Mouse (Mus musculus): ENCODE results near the gene Klf6.

- TF ChIP-seq CTCF (IDR thresholded peaks at IDR 0.05; ENCODE audit: control insufficient read depth, insufficient read depth, insufficient replicate concordance, low read depth, low read length) (no peak), POLR2A (IDR thresholded peaks at IDR 0.05; ENCODE audit: control insufficient read depth, low read depth, low read length) (peak; percentile 98)
These were observed at the start of gene Klf6 for GRCm38 (mm10) chr13:5861157-5862002.

All from testis, adult 2 months (tissue).